Mouse (Mus musculus) hindbrain, embryonic 10.5 days (tissue): ENCODE measurements around the gene Hoxa7. TPM values are rescaled to one million over a fixed set of nuclear protein-coding genes. Genes with fewer than 3 reads are reported as not detected.

Experiments
- DNase-seq: peaks from one replicate; pipeline ENCODE4 v3.0.0-alpha.2; 2017; ENCODE audit warnings: low spot score
- H3K27ac ChIP-seq: fragments of 300-500 bp; sonication (generic); 2 replicates; pipeline ENCODE4 v1.5.1; 2016; ENCODE audit warnings: mild to moderate bottlenecking, moderate library complexity
- H3K27me3 ChIP-seq: fragments of 300-500 bp; sonication (generic); 2 replicates; pipeline ENCODE4 v1.6.1; 2016; ENCODE audit warnings: mild to moderate bottlenecking; ENCODE audit not compliant: poor library complexity, insufficient read depth, severe bottlenecking
- H3K36me3 ChIP-seq: fragments of 300-500 bp; sonication (generic); 2 replicates; pipeline ENCODE4 v1.6.1; 2016; ENCODE audit warnings: mild to moderate bottlenecking, moderate library complexity
- H3K4me1 ChIP-seq: fragments of 300-500 bp; sonication (generic); replicated peaks from 2 replicates; pipeline ENCODE4 v1.6.1; 2016; ENCODE audit warnings: mild to moderate bottlenecking
- H3K4me3 ChIP-seq: fragments of 300-500 bp; sonication (generic); 2 replicates; pipeline ENCODE4 v1.5.1; 2016; ENCODE audit warnings: mild to moderate bottlenecking, moderate library complexity
- H3K9me3 ChIP-seq: fragments of 300-500 bp; sonication (generic); 2 replicates; pipeline ENCODE4 v1.6.1; 2016; ENCODE audit warnings: mild to moderate bottlenecking, moderate library complexity
- WGBS: fragments of 180-500 bp; shearing (Covaris S2); methylation state at CpG from one replicate; pipeline ENCODE4 v1.1.7; 2016; 5-methylcytosine and 5-hydroxymethylcytosine counted together
- polyA plus RNA-seq: library from polyadenylated mRNA; unstranded; fragments of >200 nt; fragmentation: Nextera tagmentation; extraction: Ambion mirVana; gene quantifications from 2 replicates; pipeline ENCODE4 v1.2.1, GENCODE M21; 2016

The Hoxa7 gene
- polyA plus RNA-seq, 1 experiment from 2014 or later: not detected

- H3K36me3 ChIP-seq: no peaks in the 10 kb centered on the region
- 1% methylated on average over 70 of the region's 70 CpGs for WGBS
- DNase-seq: no peak
Observed at GRCm38 (mm10) chr6:52233546-52234427, 12.1 kb upstream of the Hoxa7 start.

GRCm38 (mm10) chr6:52232984-52233545 lies 11.4 kb upstream of the Hoxa7 start:
- no peak for DNase-seq
- H3K9me3 ChIP-seq: no peaks in the 10 kb centered on the region
- 1% methylated on average over 23 of the region's 23 CpGs for WGBS

More at GRCm38 (mm10) chr6:52233546-52234427, 12.1 kb upstream of the Hoxa7 start:
- Histone ChIP-seq H3K4me3 (no peak overlapping the region), H3K27ac (no peak overlapping the region), H3K9me3 (no peaks in the 10 kb centered on the region), H3K4me1 (peaks cover 12% of the 10 kb centered on the region), H3K27me3 (peaks cover 100% of the 10 kb centered on the region)

GRCm38 (mm10) chr6:52232568-52232965 lies 10.9 kb upstream of the Hoxa7 start:
- H3K27ac ChIP-seq: no peak overlapping the region
- peaks cover 100% of the 10 kb centered on the region for H3K27me3 ChIP-seq
- H3K36me3 ChIP-seq: no peaks in the 10 kb centered on the region
- no peaks in the 10 kb centered on the region for H3K9me3 ChIP-seq
- WGBS: under 1% methylated on average over 18 of the region's 18 CpGs
- no peak for DNase-seq
- no peak overlapping the region for H3K4me3 ChIP-seq
- peaks cover 12% of the 10 kb centered on the region for H3K4me1 ChIP-seq

More at GRCm38 (mm10) chr6:52232984-52233545, 11.4 kb upstream of the Hoxa7 start:
- H3K36me3 ChIP-seq: no peaks in the 10 kb centered on the region
- H3K4me1 ChIP-seq: peaks cover 12% of the 10 kb centered on the region
- no peak overlapping the region for H3K27ac ChIP-seq
- H3K4me3 ChIP-seq: no peak overlapping the region
- H3K27me3 ChIP-seq: peaks cover 100% of the 10 kb centered on the region

GRCm38 (mm10) chr6:52231885-52232567 lies 10.4 kb upstream of the Hoxa7 start:
- peaks cover 100% of the 10 kb centered on the region for H3K27me3 ChIP-seq
- no peak overlapping the region for H3K27ac ChIP-seq
- H3K9me3 ChIP-seq: no peaks in the 10 kb centered on the region
- WGBS: 2% methylated on average over 18 of the region's 18 CpGs
- no peaks in the 10 kb centered on the region for H3K36me3 ChIP-seq
- H3K4me1 ChIP-seq: peaks cover 12% of the 10 kb centered on the region
- no peak for DNase-seq
- no peak overlapping the region for H3K4me3 ChIP-seq

GRCm38 (mm10) chr6:52230516-52231165 lies 9.0 kb upstream of the Hoxa7 start, which contains the start of gene Hoxa9:
Hoxa9 (minus strand) TSS chr6:52231089.
- Histone ChIP-seq H3K4me3 (no peak within 1 kb of the TSS), H3K4me1 (peaks cover 16% of the 10 kb centered on the region), H3K36me3 (no peaks in the 10 kb centered on the region), H3K9me3 (no peaks in the 10 kb centered on the region), H3K27me3 (peaks cover 100% of the 10 kb centered on the region), H3K27ac (no peak within 1 kb of the TSS)
- no peak for DNase-seq
- WGBS: 1% methylated on average over 29 of the region's 36 CpGs

- Histone ChIP-seq H3K27me3 (peaks cover 100% of the 10 kb centered on the region), H3K4me3 (no peak overlapping the region), H3K36me3 (no peaks in the 10 kb centered on the region), H3K9me3 (no peaks in the 10 kb centered on the region), H3K4me1 (peaks cover 16% of the 10 kb centered on the region), H3K27ac (no peak overlapping the region)
- 1% methylated on average over 44 of the region's 44 CpGs for WGBS
- no peak for DNase-seq
Observed at GRCm38 (mm10) chr6:52229558-52230416, 8.1 kb upstream of the Hoxa7 start.

- Histone ChIP-seq H3K36me3 (no peaks in the 10 kb centered on the region), H3K9me3 (no peaks in the 10 kb centered on the region), H3K27ac (no peak overlapping the region), H3K4me3 (no peak overlapping the region), H3K27me3 (peaks cover 100% of the 10 kb centered on the region), H3K4me1 (peaks cover 6% of the 10 kb centered on the region)
- 1% methylated on average over 38 of the region's 38 CpGs for WGBS
- DNase-seq: no peak
Observed at GRCm38 (mm10) chr6:52228475-52229465, 7.1 kb upstream of the Hoxa7 start.

- DNase-seq: no peak
- Histone ChIP-seq H3K9me3 (no peaks in the 10 kb centered on the region), H3K27ac (no peak overlapping the region), H3K27me3 (peaks cover 100% of the 10 kb centered on the region), H3K4me1 (peaks cover 4% of the 10 kb centered on the region; the same call in 1 of the 2 replicates), H3K36me3 (no peaks in the 10 kb centered on the region), H3K4me3 (no peak overlapping the region)
- WGBS: 3% methylated on average over 11 of the region's 11 CpGs
Observed at GRCm38 (mm10) chr6:52227470-52228222, 6.0 kb upstream of the Hoxa7 start.

GRCm38 (mm10) chr6:52226569-52227257 lies 5.1 kb upstream of the Hoxa7 start:
- no peak overlapping the region for H3K27ac ChIP-seq
- WGBS: 4% methylated on average over 26 of the region's 26 CpGs
- H3K27me3 ChIP-seq: peaks cover 100% of the 10 kb centered on the region
- no peaks in the 10 kb centered on the region for H3K36me3 ChIP-seq
- H3K4me1 ChIP-seq: peaks cover 8% of the 10 kb centered on the region; the same call in 1 of the 2 replicates
- H3K9me3 ChIP-seq: no peaks in the 10 kb centered on the region
- no peak overlapping the region for H3K4me3 ChIP-seq
- DNase-seq: no peak
